Mouse (Mus musculus): ENCODE data around the gene Cracr2a.

Cracr2a gene

DNA sequence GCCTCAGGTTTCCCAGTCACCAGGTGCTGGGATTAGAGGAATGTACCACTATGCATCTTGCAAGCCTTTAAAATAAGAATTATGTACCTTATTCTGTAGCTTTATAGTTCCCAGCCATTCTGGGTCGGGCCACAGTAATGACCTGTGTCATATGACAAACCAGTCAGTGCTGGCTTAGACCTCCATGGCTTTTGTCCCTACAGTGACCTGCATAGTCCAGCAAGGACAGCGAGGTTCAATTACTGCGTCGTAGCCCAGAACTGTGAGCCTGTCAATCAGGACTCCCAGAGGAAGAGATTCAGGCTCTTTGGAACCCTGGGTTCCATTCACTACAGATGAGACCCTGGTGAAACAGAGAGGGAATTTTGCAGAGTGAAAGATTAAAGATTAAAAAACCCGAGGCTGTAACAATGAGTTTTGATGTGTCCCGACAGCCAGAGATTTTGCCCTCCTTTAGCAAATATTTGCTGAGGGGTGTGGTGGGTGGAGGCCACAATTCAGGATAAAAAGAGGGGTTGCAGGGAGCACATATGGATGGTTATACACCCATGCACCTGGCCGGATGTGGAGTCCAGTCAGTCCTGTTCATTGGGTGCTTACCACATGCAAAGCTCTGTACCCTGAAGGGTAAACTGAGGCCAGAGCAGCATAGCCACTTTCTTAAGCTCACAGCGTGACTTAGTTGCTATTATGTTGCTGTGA lies 10.9 kb downstream of the Cracr2a start:
- no peak for DNase-seq

GRCm38 (mm10) chr6:127573779-127574463 lies 12.8 kb downstream of the Cracr2a start:
- DNase-seq = no peak

- no peak for DNase-seq
Measured at GRCm38 (mm10) chr6:127575194-127575593, 14.1 kb downstream of the Cracr2a start.

DNA sequence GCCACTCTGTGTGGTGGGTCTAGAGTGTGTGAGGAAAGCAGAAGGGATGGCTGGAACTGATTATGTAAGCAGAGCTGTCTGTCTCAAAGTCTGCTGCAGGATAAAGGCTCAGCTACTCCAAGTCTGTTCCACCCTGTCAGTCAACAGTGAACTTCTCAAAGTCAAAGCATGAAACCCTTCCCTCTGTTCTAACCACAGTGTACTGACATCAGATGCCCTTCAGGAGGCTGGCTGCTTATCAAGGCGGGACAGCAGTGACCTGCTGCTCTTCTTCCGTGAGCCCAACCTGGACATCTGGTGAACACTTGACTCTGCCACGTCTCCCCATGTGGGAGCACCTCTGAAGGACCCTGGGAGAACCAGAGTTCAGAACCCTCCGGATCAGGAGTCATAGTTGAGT lies 16.6 kb downstream of the Cracr2a start:
- no peak for DNase-seq

DNA sequence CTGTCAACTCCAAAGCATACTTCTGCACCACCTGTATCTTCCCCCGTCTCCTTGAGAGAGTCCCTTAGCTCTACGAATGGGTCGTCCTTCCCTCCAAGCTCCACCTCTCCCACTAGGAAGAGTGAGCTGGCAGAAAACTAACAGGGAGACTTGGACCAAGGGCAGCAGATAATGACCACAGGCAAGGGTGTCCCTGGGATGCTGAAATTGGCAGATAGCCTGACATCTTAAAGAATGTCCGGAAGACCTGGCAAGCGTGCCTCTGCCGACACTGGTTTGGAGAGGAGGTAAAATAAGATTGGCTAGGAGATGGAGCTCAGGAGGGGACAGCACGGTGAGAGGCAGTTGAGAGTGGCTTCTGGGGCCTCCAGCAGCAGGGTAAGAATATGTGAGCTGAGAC lies 17.2 kb downstream of the Cracr2a start:
- DNase-seq = no peak

DNA sequence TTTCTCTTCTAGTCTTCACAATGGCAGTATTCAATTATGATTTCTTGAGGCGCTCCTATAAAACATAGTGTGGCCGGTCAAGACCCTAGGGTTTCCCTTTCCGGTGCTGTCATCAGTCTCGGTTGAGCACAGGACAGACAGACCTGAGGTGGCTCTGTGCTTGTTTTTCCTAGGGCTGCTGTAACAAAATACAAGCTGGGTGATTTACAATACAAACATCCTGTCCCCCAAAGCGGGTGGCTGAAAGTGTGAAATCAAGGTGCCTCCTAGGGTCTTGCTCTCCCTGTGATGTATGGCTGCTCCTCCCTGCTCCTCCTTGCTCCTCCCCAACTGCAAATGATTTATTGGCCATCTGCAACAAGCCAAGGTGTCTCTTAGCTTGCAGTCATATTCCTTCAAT lies 17.7 kb downstream of the Cracr2a start:
- DNase-seq = no peak

DNA sequence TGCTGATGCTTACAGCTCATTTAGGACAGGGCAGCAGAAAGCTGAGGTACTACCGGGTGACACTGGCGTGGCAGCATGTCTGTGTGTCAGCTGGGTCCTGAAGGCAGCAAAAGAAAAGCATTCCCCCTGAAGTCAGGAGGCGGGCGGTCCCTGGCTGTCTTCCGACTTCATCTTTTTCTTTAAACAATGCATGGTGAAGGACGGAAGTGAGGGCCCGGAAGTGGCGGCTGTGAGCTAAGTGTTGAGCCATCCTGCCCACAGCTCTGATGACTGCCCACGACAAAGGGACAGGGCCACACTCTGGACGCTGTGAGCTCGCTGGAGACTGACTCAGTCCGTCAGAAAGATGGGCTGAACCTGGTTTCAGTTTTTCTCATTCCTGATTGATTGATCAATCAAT lies 20.8 kb downstream of the Cracr2a start:
- no peak for DNase-seq

DNA sequence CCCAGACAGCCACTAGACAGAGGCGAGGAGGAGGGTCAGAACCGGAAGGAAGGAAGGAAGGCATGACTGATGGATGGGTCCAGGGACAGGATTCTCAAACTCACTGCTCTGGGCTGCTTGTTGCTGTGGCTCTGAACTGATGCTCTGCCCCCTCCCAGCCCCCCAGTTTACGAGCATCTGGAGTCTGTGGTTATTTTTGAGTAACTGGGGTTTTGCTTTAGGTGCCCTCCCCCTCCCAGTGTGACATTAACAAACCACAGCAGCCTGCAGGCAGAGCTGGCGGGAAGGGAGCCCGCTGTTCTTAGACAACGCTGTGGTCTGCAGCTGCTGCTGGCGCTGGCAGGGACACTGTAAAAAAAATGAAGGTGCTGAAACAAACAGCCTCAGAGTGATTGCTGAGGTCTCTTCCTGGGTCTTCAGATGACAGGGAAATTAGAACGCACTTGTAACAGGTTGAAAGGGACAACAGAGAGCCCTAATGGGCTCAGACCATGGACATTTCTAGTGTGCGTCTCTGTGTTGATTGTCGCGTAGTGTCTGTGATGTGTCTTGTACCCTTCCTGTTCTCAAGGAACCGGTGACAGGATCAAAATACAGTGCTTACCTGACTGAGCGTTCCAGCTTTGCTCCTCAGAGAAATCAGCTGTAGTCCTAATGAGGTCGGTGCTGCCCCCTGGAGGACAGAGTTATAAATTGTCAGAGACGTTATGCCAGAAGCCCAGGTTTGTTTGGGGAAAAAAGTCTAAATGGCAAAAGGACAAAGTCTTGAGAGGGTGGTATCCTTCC lies 21.4 kb downstream of the Cracr2a start:
- DNase-seq = peak; percentile 88 to 91

DNA sequence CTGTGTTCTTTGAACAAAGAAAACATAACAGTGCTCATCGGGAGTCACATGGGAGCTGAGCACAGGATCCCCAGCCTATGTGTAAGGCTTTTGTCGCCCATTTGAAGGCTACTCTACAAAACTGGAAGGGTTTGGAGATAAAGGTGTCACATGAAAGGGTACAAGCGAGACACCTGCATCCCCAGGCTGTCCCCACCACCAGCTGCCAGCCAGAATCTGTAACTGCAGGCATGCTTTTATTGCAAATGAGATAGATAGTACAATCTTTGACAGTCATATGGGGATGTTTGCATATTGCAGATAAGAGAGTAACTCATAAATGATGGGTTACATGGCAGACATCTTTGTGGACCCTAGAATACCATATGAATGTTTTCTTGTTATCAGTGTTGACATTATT lies 30.3 kb downstream of the Cracr2a start:
- no peak for DNase-seq

- peak; percentile 32 for DNase-seq
Measured at GRCm38 (mm10) chr6:127593487-127593886, 32.3 kb downstream of the Cracr2a start.

GRCm38 (mm10) chr6:127599280-127599679 lies 38.1 kb downstream of the Cracr2a start:
- no peak for DNase-seq

- DNase-seq = no peak
Measured at GRCm38 (mm10) chr6:127605067-127606025, 44.2 kb downstream of the Cracr2a start.

DNA sequence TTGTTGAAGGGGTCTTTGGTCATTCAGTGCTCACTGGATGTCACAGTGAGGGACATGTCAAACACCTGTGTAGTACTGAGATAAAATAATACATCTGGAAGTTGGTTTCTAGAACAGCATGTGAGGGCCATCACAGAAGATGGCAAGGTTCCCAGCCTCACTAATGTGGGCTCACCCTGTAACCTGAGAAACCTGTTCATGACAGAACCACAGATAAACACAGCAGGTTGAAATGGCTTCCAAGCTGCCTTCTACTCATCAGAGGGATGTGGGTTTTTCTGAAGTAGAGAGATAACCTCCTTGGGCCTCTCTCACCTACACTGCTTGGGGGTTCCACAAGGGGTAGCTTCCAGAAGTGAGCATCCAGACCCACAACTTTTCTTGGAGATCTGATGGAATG lies 48.5 kb downstream of the Cracr2a start:
- DNase-seq = no peak

- DNase-seq = no peak
Measured at GRCm38 (mm10) chr6:127611216-127611615, 50.1 kb downstream of the Cracr2a start.

DNA sequence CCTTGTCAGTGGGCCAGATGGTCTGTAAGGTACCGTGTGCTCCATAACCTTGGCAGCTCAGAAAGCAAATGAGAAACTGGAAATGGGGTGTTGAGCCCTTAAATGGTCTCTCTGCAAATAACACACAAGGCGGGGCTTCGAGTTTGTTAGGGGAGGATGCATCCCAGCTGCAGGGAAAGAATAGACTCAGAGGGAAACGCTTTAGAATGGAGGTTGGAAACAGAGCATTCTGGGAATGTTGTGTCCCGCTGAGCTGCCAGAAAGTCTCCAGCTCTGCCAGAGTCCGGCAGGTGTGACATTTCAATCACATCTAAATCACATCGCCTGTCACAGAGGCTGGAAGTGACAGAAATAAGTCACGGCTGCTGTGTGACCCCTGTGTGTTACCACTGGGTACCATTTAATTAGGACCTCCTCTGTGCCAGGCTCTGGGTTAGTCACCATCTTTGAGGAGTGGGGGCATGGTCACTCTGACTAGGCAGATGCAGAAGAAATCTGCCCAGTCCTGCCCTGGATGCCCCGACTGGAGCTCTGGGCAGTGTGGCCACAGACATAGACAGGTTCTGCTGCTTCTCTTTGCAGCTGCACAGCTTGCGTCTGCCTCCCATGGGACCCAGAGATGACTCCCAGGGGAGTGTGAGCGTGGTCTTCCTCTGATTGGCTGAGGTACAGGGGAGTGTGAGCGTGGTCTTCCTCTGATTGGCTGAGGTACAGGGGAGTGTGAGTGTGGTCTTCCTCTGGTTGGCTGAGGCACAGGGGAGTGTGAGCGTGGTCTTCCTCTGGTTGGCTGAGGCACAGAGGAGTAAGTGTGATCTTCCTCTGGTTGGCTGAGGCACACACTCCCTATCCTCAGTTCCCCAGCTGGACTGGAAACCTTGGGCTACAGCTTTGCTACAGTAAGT lies 53.2 kb downstream of the Cracr2a start:
- no peak for DNase-seq

GRCm38 (mm10) chr6:127616623-127617022 lies 55.5 kb downstream of the Cracr2a start:
- peak; percentile 22 to 25 for DNase-seq

DNA sequence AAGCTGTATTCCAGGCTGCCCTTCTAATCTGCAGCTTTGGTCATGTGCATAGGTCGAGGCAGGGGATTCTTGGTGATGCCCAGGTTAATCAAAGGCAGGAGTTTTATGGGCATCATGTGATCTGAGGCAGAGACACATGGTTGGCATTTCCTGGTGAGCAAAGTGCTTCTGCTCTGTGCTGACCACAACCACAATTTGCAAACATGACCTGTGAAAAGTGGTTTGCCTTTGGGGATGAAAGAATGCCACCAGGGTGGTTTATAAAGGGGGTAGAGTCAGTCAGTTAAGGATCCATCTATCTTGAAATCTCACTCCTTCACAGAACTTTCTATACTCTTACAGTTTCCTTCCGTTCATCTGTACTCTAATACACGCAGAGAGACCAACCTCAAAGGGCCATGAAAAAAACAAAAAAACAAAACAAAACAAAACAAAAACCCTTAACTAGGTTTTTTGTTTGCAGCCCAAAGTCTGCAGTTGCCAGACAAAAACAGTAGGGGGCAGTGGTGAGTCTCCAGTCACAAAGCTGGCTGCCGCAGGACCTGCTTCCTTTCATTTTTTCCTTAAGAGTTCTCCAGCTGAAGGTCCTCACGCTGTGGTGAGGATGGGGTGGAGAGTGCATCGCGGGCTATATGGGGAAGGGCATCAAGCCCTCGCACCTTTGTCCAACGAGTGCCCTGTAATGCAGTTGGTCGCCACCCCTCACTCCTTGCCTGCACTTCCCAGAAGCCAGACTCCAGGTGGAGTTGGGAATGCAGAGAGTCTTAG lies 56.3 kb downstream of the Cracr2a start:
- DNase-seq = peak; percentile 68 to 75

- no peak for DNase-seq
Measured at GRCm38 (mm10) chr6:127618686-127619085, 57.5 kb downstream of the Cracr2a start.

DNA sequence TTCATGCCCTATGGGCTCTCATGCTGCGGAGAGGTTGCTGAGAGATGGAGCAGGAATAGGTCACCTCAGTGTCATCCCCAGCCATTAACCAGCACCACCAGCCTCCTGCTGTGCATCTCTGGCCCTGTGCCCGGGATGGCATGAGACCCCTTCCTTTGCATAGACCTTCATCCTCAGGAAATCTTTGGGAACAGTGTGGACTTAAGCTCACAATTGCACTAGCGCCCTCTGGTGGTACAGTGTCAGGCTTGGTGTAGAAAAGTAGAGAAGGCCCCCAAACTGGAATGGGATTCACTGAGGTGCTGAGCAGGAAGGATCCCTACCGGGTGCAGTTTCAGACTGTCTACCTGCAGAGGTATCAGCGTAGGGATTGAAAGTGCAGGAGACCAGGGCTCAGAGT lies 64.0 kb downstream of the Cracr2a start:
- peak; percentile 80 to 91 for DNase-seq

DNA sequence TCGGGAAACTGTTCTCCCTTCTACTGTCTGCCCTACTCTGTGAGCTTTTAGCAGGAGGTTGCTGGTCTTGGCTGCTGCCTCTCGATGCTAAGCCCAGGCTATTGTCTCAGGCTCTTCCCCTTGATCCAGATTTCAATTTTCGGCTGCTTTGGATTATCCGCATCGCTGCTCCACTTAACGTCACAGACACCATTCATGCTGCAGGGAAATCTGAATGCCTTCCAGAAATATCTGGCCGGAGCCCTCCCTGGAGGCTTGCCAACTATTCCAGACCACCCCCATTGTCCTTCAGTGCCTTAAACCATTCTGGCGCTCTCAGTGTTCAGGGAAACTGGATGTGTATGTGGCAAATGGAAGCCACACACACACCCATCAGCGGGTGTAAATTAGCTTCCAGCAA lies 66.3 kb downstream of the Cracr2a start:
- peak; percentile 55 to 64 for DNase-seq

GRCm38 (mm10) chr6:127629249-127629648 lies 68.1 kb downstream of the Cracr2a start:
- DNase-seq = no peak

Measured in cerebellum, postnatal 14 days (tissue).